Mouse (Mus musculus) heart, postnatal 0 days (tissue): ENCODE results near the gene Fuk.

Experiments
- CTCF ChIP-seq: IDR thresholded peaks from 2 replicates; pipeline ENCODE4 v1.5.1; 2016; ENCODE audit warnings: antibody characterized with exemption, control low read depth, low read depth
- EP300 ChIP-seq: IDR thresholded peaks from 2 replicates; pipeline ENCODE4 v1.6.1; 2016; ENCODE audit warnings: antibody characterized with exemption, low read depth

DNA sequence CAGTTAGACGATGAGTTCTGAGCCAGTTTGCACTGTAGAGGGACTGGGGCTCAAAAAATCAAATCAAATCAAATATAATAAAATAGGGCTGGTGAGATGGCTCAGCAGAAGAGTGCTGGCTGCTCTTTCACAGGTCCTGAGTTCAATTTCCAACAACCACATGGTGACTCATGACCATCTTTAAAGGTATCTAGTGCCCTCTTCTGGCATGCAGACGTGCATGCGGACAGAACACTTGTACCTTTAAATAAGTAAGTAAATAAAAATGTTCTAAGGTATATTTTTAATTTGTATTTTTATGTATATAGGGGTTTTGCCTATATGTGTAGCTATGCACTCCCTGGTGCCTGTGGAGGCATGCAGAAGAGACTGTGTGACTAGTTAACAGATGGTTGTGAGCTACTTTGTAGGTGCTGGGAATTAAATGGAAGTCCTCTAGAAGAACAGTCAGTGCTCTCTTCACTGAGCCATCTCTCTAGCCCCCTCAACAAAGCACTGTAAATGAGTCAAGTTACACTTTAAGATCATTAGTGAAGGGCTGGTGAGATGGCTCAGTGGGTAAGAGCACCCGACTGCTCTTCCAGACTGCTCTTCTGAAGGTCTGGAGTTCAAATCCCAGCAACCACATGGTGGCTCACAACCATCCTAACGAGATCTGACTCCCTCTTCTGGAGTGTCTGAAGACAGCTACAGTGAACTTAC is 45.4 kb downstream of the Fuk start:
- no peak for TF ChIP-seq EP300
- TF ChIP-seq CTCF: peak; percentile 17; the same call in 1 of the 2 replicates
